Mouse (Mus musculus) lung, postnatal 0 days (tissue): ENCODE measurements around the gene Sema3c. TPM values are rescaled to one million over a fixed set of nuclear protein-coding genes. Genes with fewer than 3 reads are reported as not detected.
A peak's percentile ranks its signal among the peaks of the same experiment; 100 is the strongest.

ENCODE experiments used
- ATAC-seq: fragments of 200-750 bp; cut with Nextera tagmentation; 2 replicates; pipeline ENCODE4 v1.8.0; 2017; ENCODE audit warnings: moderate library complexity
- DNase-seq: peaks from one replicate; pipeline ENCODE4 v3.0.0-alpha.2; 2016; ENCODE audit warnings: low spot score
- H3K27ac ChIP-seq: fragments of 300-500 bp; sonication (generic); 2 replicates; pipeline ENCODE4 v1.5.1; 2014; ENCODE audit warnings: antibody characterized with exemption, mild to moderate bottlenecking, low read length, mixed read lengths
- H3K27me3 ChIP-seq: fragments of 300-500 bp; sonication (generic); replicated peaks from 2 replicates; pipeline ENCODE4 v1.6.1; 2014; ENCODE audit warnings: low read length, mixed read lengths; ENCODE audit not compliant: insufficient read depth
- H3K36me3 ChIP-seq: fragments of 300-500 bp; sonication (generic); 2 replicates; pipeline ENCODE4 v1.6.1; 2014; ENCODE audit warnings: low read length, mixed read lengths; ENCODE audit not compliant: insufficient read depth
- H3K4me1 ChIP-seq: fragments of 300-500 bp; sonication (generic); 2 replicates; pipeline ENCODE4 v1.6.1; 2014; ENCODE audit warnings: antibody characterized with exemption, low read depth, low read length, mixed read lengths; ENCODE audit not compliant: insufficient read depth
- H3K4me2 ChIP-seq: fragments of 300-500 bp; sonication (generic); replicated peaks from 2 replicates; pipeline ENCODE4 v1.6.1; 2014; ENCODE audit warnings: low read depth, mild to moderate bottlenecking, low read length, moderate library complexity, mixed read lengths
- H3K4me3 ChIP-seq: fragments of 300-500 bp; sonication (generic); 2 replicates; pipeline ENCODE4 v1.5.1; 2014; ENCODE audit warnings: low read depth, low read length
- H3K9ac ChIP-seq: fragments of 300-500 bp; sonication (generic); replicated peaks from 2 replicates; pipeline ENCODE4 v1.6.1; 2014; ENCODE audit warnings: low read depth, mild to moderate bottlenecking
- H3K9me3 ChIP-seq: fragments of 300-500 bp; sonication (generic); 2 replicates; pipeline ENCODE4 v1.6.1; 2016; ENCODE audit warnings: low read length, mixed read lengths
- CTCF ChIP-seq: IDR thresholded peaks from 2 replicates; pipeline ENCODE4 v1.5.1; 2016; ENCODE audit warnings: antibody characterized with exemption, mild to moderate bottlenecking
- EP300 ChIP-seq: IDR thresholded peaks from 2 replicates; pipeline ENCODE4 v1.6.1; 2016; ENCODE audit warnings: antibody characterized with exemption, mild to moderate bottlenecking, control low read depth
- WGBS: fragments of 180-500 bp; shearing (Covaris S2); extraction: QIAGEN DNeasy Blood & Tissue Kit; methylation state at CpG from one replicate; pipeline ENCODE4 v1.1.7; 2014; 5-methylcytosine and 5-hydroxymethylcytosine counted together
- polyA plus RNA-seq: library from polyadenylated mRNA; unstranded; fragments of >200 nt; fragmentation: Nextera tagmentation; extraction: Ambion mirVana; gene quantifications from 2 replicates; pipeline ENCODE4 v1.2.1, GENCODE M21; 2015

The Sema3c gene
- polyA plus RNA-seq, 1 experiment from 2014 or later: 42.9 TPM

GRCm38 (mm10) chr5:17776571-17776970 lies 202.5 kb downstream of the Sema3c start:
- 91% methylated on average over 6 of the region's 6 CpGs for WGBS
- H3K27me3 ChIP-seq: no peaks in the 10 kb centered on the region
- TF ChIP-seq EP300 (no peak), CTCF (no peak)
- H3K27ac ChIP-seq: no peak overlapping the region
- no peak overlapping the region for H3K9ac ChIP-seq
- H3K36me3 ChIP-seq: no peaks in the 10 kb centered on the region
- H3K4me3 ChIP-seq: no peak overlapping the region
- ATAC-seq: no peak
- DNase-seq: peak; percentile 91
- no peaks in the 10 kb centered on the region for H3K4me1 ChIP-seq
- H3K4me2 ChIP-seq: no peak overlapping the region
- H3K9me3 ChIP-seq: no peaks in the 10 kb centered on the region

Other genes starting within 250 kb of the Sema3c start
- not detected in 2 replicates for gene Speer4f2, start 201.1 kb upstream of the Sema3c start, polyA plus RNA-seq
- not detected in 2 replicates for gene Speer4f1, start 98.2 kb upstream of the Sema3c start, polyA plus RNA-seq